Mouse (Mus musculus): ENCODE results near the gene Kcnh1.

- TF ChIP-seq POLR2A (IDR thresholded peaks at IDR 0.05; ENCODE audit: control insufficient read depth, low read depth, low read length), result no peak
- no peak for TF ChIP-seq CTCF (IDR thresholded peaks at IDR 0.05; ENCODE audit: control insufficient read depth, insufficient read depth, insufficient replicate concordance, low read depth, low read length)
These were observed 133.6 kb downstream of the Kcnh1 start for GRCm38 (mm10) chr1:192324223-192324622.

Measured in testis, adult 2 months (tissue).